Mouse (Mus musculus): ENCODE measurements around the gene Fam222a.

The Fam222a gene

GRCm38 (mm10) chr5:114611968-114612608, 44.3 kb downstream of the Fam222a start:
- no peak for DNase-seq (ENCODE audit: low spot score)

- DNase-seq (ENCODE audit: low spot score): no peak
Measured at GRCm38 (mm10) chr5:114614863-114615262, 47.0 kb downstream of the Fam222a start.

GRCm38 (mm10) chr5:114616336-114617061, 48.7 kb downstream of the Fam222a start:
- DNase-seq (ENCODE audit: low spot score): no peak

GRCm38 (mm10) chr5:114617809-114618208, 50.0 kb downstream of the Fam222a start:
- DNase-seq (ENCODE audit: low spot score): no peak

- DNase-seq (ENCODE audit: low spot score): peak; percentile 40
Measured at GRCm38 (mm10) chr5:114618851-114619250, 51.0 kb downstream of the Fam222a start.

- no peak for DNase-seq (ENCODE audit: low spot score)
Measured at GRCm38 (mm10) chr5:114620305-114620704, 52.5 kb downstream of the Fam222a start.

- DNase-seq (ENCODE audit: low spot score): no peak
Measured at GRCm38 (mm10) chr5:114625590-114625989, 57.8 kb downstream of the Fam222a start.

- no peak for DNase-seq (ENCODE audit: low spot score)
Measured at GRCm38 (mm10) chr5:114631336-114631735, 63.5 kb downstream of the Fam222a start.

- no peak for DNase-seq (ENCODE audit: low spot score)
Measured at GRCm38 (mm10) chr5:114636091-114636490, 68.3 kb downstream of the Fam222a start.

- DNase-seq (ENCODE audit: low spot score): peak; percentile 74
Measured at GRCm38 (mm10) chr5:114638769-114639644, 71.2 kb downstream of the Fam222a start.

GRCm38 (mm10) chr5:114639645-114639957, 71.8 kb downstream of the Fam222a start:
- no peak for DNase-seq (ENCODE audit: low spot score)

- no peak for DNase-seq (ENCODE audit: low spot score)
Measured at GRCm38 (mm10) chr5:114640809-114641208, 73.0 kb downstream of the Fam222a start.

GRCm38 (mm10) chr5:114644918-114645317, 77.1 kb downstream of the Fam222a start:
- no peak for DNase-seq (ENCODE audit: low spot score)

GRCm38 (mm10) chr5:114645916-114646315, 78.1 kb downstream of the Fam222a start:
- DNase-seq (ENCODE audit: low spot score): no peak

GRCm38 (mm10) chr5:114647211-114647974, 79.6 kb downstream of the Fam222a start:
- DNase-seq (ENCODE audit: low spot score): no peak

GRCm38 (mm10) chr5:114648728-114649311, 81.0 kb downstream of the Fam222a start:
- no peak for DNase-seq (ENCODE audit: low spot score)

GRCm38 (mm10) chr5:114651002-114651401, 83.2 kb downstream of the Fam222a start:
- DNase-seq (ENCODE audit: low spot score): no peak

- no peak for DNase-seq (ENCODE audit: low spot score)
Measured at GRCm38 (mm10) chr5:114651449-114651848, 83.6 kb downstream of the Fam222a start.

GRCm38 (mm10) chr5:114653656-114654437, 86.0 kb downstream of the Fam222a start:
- no peak for DNase-seq (ENCODE audit: low spot score)

- DNase-seq (ENCODE audit: low spot score): no peak
Measured at GRCm38 (mm10) chr5:114655721-114656120, 87.9 kb downstream of the Fam222a start.

- no peak for DNase-seq (ENCODE audit: low spot score)
Measured at GRCm38 (mm10) chr5:114656305-114656704, 88.5 kb downstream of the Fam222a start.

Measured in left cerebral cortex, adult 11 months (tissue).